Mouse (Mus musculus): ENCODE results near the gene Pcbp4.

Gene Pcbp4

DNA sequence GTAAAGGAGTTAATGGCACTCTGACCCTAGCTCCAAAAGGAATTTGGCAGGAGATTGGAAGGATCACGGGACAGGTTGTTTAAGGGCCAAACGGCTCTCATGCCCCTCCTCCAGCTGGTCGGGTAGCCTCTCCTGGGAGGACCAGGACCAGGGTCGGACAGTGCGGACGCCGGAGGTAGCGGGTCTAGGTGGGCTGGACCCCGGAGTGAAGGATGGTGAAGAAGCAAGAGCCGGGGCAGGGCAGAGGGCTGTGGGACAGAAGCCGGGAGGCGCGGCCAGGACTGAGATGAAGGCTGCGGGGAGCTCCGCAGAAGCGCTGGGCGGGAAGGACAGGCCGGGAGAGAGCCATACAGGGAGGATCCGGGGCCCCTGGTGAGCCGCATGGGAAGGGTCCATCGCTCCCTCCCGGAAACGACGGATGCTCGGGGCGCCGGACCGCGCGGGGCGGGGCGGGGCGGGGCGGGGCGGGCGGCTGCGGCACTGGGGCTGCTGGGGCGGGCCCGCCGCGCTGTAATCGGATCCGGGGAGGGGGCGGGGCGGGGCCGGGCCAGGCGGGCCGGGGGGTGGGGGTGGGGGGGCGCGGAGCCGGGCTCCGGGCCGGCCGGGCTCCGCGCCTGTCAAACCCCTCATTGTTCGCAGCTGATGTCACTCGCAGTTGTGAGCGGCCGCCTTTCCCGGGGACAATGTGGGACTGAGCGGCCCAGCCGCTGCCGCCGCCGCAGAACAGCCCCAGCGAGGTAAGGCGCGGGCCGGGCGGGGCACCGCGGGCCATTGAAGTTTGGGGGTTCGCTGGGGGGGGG, at the start of gene Pcbp4:
TSS of gene Pcbp4 (plus strand) at position 21 of the 800 bp plus-strand sequence.
- DNase-seq (ENCODE audit: low read depth), result peak; percentile 88

DNA sequence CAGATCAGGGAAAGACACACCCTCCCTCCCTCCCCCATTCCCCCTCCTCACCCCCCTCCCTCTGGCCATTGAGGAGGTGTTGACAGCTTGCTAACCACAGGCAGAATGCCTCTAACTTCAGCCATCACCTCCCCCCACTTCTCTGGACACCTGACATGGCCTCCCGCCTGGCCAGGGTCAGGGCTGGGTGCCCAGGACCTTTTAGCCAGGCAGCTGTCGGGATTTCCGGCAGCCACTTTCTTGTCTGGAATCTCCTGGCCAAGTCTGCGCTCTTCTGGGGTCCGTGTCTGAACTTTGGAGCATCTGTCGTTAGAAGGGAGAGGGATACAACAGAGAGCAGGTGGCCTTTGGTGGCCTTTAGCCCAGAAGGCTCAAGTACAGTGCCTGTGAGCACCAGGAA, 47.8 kb upstream of the Pcbp4 start:
- DNase-seq (ENCODE audit: low read depth), result peak; percentile 88

DNA sequence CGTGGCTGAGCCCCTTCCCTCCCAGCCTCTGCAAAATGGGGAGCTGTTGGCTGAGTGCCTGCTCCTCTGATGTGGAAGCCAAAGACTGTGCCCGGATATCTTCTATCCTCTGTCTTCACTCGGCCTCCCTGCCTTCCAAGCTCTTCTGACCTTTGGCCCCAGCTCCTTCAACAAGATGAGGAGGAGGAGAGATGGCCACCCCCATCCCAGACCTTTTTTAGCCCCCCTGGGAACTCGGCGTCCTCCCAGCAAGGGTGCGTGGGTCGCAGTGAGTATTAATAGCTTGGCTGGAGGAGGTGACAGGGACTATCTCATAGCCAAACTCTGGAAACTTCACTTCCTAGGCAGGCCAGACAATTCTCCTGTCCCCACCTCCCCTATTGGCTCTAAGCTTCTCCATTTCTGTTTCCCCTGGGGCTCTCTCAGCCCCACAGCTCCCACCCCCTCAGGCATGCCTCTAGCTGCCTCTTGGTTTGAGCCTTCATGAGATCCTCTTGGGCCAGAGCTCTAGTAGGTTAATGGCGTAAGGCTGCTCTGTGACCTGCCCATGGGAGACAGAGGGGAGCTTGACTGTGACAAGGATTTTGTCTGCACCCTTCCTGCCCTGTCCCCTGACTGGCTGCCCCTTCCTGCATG, 46.5 kb upstream of the Pcbp4 start:
- no peak for DNase-seq (ENCODE audit: low read depth)

DNA sequence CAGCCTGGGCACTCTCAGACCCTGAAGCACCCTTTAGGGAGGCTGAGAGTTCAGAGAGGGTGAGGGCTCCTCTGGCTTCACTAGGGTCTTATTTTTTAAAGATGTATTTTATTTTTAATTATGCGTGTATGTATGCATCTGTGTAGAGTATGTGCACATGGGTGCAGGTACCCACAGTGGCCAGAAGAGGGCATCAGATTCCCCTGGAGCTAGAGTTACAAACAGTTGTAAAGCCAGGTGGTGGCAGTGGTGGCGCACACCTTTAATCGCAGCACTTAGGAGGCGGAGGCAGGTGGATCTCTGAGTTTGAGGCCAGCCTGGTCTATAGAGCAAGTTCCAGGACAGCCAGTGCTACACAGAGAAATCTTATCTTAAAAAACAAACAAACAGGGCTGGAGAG, 44.0 kb upstream of the Pcbp4 start:
- no peak for DNase-seq (ENCODE audit: low read depth)

DNA sequence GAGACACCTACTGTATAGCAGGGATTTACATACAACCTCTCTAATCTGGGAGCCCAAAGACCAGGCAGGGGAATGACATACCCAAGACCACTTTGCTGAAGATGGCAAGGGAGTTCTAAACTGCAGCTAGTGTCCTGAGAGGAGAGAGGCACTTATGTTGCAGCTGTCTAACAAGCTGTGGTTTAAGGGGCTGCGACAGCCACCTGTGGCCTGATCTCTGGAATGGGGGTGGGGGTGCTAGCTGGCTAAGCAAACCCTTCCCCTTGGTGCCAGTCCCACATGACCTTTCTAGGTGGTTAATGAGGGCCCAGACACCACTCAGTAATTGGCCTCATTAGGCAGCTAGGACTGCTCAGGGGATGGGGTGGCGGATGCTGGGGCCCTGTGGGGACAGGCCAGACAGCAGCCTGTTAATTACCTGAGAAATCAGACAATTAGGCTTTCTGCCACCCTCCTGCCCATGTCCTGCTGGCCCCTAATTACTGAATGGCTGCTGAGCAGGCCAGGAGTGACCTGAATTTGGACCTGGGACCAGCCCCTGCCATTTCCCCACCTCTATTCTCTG, 42.9 kb upstream of the Pcbp4 start:
- no peak for DNase-seq (ENCODE audit: low read depth)

DNA sequence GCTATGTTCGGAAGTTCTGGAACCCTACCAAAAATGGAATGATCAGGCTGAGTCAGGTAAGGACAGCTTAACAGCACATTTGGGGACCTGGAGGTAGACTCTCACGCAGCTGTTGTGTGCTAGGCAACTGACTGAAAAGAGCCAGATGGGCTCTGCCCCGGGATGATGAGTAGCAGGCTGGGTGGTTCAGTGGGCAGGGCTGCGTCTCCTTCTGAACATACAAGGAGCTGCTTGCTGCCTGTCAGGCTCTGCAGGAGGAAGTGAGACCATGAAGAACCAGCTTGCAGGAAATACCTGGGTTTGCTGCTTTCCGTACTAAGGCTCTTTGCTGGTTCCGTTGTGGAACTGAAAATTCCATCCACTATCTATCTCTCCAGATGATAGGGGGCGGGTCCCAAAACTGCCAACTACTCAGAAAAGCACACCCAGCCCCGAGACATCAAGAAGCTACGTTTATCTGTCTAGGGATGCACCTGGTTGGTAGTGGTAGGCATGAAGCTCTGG, 41.9 kb upstream of the Pcbp4 start:
- no peak for DNase-seq (ENCODE audit: low read depth)

DNA sequence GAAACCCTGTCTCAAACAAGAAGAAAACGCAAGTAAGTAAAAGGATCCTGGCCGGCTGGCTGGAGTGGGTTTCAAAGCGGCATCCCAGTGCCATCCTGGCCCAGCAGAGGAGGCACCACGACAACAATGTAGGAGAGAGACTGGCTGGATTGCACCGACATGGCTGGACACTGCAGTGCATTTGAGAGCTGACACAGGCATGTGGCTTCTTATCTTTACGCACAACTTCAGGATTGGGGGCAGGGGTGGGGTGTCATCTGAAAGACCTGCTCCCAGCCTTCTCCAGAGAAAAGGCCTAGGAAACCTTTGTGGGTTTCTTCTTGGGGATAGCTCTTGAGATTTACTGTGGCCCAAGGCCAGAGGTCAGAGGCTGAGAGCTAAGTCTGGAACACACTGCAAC, 41.4 kb upstream of the Pcbp4 start:
- no peak for DNase-seq (ENCODE audit: low read depth)

DNA sequence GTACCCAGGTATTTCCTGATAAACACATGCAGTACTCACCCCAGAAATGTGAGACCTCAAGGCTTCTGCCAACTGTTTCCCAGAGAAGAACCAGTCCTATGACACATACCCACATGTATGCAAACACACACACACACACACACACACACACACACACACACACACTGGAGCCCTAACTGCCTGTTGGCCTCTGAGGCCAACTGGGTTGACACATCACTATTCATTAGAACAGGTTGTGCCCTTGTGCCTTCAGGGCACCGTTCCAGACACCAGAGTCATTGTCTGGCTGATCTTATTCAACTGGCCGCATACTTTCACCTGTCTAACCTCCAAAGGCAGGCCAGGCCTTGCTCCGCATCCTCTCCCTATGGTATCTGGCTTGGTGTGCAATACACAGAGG, 40.9 kb upstream of the Pcbp4 start:
- peak; percentile 66 for DNase-seq (ENCODE audit: low read depth)

DNA sequence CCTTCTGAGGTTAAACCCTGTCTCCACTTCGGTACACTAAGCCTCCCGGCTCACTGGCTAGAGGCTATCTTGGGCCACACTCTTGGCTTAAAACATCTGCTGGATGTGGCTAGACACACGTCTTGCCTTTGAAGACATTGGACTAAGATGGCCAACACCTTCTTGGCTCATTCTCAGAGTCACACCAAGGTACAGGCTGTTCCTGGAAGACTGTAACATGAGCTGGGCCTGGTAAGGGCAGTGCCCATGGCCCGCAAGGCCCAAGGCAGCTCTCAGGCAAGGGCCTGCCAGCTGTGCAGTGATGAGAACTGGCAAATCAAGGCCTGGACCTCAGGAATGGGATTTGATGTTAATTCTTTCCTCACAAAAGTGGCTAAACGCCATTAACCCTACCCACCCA, 39.5 kb upstream of the Pcbp4 start:
- no peak for DNase-seq (ENCODE audit: low read depth)

DNA sequence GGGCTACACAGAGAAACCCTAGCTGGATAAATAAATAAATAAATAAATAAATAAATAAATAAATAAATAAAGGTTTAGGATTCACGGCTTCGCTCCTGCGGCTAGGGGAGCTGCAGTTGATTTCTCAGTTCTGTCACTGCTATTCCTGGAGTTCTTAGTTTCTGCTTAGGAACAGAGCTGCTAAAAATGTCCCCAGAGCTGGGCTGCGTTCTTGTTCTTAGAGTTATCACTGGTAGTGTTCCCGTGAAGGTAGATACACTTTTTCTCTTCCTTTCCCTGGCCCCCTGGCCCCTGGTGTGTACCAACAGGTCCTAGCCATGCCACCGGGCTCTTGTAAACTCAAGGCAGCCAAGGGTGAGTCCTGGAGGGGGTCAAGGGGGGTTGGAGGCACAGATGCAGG, 36.3 kb upstream of the Pcbp4 start:
- DNase-seq (ENCODE audit: low read depth), result no peak

DNA sequence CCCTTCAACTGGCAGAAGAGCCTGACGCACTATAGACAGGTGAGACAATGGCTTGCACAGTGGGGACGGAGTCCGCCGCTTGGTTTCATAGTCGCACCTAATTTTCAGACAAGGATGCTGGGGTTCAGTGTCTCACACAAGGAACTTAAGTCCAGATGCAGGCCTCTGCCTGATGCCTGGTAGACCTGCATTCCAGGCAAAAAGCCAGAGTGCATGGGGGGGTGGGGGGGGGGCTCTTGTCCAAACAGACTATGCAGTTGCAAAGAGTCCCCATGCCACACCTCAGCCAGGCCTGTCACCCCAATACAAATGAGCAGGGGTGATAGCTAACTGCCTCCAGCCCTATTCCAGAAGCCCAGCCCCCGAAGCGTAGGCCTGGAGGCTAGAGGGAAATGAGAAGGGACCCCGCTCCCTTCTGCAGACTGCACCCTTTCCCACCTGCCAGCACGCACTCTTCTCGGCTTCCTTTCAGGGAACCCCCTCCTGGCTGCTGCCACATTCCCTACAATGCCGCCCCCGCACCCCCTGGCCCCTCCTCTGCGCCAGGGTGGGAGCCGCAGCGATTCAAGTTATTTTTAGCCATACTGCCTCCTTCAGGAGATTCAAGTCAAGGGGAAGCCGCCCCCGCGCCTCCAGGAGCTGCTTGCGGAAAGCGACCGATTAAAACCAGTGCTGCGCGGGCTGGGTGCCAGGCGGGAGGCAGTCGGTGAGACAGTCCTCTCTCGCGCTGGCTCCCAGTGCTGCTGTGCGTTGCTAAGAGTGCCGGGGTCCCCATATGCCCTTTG, 35.1 kb upstream of the Pcbp4 start:
- peak; percentile 94 for DNase-seq (ENCODE audit: low read depth)

DNA sequence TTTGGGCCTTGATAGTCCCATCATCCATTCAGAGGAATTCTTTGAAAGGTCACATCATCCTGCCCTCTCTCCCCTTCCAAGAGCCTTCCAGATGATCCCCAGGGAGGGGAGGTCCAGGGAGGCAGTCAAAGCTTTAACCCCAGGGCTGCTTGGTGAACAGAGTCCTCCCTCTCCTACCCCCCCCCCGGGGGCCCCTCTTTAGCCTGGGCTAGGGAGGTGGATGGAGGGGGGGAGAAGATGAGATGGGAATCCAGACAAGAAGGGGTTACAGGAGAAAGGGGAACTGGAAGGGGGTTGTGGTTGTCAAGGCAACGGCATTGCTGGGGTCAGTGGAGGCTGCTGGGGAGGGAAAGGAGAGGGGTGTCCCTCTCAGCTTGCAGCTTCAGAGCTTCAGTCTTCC, 32.5 kb upstream of the Pcbp4 start:
- no peak for DNase-seq (ENCODE audit: low read depth)

DNA sequence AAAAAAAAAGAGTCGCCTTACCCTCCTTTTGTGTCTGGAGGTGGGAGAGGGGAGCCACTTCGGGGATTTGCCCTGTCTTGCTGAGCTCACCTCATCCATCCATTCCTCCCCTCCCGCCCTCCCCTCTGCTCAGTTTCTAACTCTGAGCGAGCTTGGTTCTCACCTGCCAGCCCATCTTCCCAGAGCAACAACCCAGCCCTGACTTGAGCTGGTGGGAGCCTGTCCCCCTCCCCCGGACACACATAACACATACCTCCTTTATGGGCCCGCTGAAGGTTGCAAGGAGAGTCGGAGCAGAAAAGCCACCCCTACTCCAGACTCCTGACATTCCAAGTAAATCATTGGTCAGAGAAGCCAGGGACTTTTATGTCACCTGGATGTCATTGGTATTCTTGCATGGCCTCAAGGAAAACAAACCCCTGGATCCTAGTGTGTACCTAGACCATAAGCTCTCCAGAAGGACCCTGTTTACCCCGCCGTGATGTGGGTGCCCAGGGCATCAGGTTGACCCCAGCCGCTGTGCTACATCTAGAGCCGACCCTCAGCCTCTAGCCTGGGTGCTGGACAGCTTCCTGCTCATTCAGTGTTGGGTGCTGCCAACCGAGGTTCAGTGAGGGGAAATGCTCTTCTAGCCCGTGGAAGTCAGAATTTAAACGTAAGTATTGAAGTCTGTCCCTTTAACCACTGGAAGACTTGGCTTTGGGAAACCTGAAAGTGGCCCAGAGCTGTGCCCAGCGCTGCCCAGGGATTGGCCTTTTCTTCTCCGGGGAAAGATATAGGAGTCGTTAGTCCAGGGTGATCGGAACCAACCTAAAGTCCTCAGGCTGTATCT, 31.8 kb upstream of the Pcbp4 start:
- DNase-seq (ENCODE audit: low read depth), result no peak

DNA sequence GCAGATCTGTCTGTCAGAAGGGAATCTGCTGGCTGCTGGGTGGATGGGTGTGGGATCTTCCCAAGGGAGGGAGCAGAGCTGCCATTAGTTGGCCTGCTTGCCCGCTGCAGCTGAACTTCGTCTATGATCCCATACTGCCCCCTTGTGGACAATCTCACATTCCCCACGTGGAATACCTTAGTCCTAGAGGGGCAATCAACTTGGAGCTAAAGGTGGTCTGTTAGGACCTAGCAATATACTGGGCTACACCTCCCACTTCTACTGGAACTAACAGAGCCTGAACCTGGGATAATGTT, 31.3 kb upstream of the Pcbp4 start:
- DNase-seq (ENCODE audit: low read depth), result peak; percentile 93

DNA sequence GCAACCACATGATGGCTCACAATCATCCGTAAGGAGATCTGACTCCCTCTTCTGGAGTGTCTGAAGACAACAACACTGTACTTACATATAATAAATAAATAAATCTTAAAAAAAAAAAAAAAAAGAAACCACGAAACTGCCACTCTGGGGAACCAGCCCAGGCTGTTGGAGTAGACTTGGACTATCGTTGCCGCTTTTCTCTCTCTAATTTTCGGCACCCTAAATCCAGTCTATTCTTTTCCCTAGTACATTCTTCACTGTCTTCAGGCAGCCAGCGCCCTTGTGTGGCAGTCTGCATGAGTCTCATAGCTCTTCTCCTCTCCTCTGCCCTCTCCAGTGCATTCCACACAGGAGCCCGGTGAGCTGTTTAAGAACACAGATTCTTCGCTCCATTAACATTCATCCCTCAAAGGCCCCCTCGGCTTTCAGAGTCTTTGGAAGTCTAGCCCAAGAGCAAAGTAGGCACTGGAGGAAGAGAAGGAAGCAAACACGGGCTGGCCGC, 24.3 kb upstream of the Pcbp4 start:
- DNase-seq (ENCODE audit: low read depth), result no peak

DNA sequence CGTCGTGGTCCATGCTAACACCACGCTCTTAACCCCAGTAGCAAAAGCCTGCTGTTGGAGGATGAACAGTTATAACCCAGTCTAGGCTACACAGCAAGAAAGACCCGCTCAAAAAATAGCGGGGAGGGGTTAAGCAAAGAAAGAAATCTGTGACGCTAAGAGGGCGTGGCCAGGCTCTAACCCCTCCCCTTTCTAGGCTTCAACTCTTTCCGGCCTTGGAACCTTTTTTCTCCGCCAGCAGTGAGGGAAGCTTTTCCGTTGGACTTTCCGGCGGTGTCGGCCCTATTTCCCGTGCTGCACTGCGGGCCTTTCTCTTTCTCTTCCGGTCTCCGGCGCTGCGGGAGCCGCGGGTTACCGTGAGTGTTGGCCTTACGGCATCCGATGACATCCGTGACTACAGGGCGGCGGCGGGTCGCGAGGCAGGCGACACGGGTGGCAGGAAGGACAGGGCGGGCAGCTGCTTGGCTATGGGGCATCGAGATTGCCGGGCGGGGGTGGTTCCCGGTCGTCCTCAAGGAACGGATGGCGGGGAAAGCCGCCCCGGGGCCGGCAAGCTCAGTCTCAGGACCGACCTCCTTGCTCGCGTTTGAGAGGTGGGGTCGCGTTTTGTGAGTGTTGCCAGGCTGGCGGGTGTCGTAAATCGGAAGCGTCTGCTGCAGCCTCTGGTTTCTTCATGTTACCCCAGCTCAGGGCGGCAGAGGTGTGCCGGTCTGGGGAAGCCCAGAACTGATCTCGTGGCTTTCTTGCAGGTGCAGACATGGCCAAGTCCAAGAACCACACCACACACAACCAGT, 23.7 kb upstream of the Pcbp4 start, which contains the start of gene Rpl29:
TSS of gene Rpl29 (plus strand) at position 234 of the 794 bp plus-strand sequence.
- DNase-seq (ENCODE audit: low read depth), result peak; percentile 97

DNA sequence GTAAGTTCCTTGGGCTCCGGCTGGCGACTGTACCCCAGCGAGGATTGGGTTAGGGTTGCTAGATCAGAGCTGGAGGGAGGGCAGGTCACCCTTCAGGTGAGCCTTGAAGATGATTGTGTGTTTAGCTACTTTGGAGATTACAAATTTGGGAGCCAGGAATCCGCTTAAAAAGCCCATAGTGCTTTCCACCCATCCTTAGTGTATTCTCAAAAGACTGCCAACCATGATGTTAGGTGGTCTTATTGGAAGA, 23.2 kb upstream of the Pcbp4 start:
- no peak for DNase-seq (ENCODE audit: low read depth)

DNA sequence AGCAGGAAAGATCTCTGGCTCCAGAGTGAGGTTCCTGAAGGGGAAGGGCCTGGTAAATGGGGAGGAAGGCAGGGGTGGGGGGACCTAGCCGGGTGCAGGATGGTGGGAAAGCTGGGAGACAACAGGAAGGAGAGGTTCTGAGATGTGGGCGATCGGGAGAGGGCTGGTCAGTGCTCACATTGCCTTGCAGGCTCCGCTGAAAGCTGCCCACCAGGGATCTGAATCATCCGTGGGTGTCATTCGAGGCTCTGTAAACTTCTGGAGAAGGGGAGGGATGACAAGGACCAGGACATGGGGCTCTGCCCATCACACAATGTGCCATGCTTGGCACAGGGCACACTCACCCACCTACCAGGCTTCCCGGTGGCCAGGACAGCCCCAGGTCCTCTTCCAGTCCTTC, 19.7 kb upstream of the Pcbp4 start:
- no peak for DNase-seq (ENCODE audit: low read depth)

DNA sequence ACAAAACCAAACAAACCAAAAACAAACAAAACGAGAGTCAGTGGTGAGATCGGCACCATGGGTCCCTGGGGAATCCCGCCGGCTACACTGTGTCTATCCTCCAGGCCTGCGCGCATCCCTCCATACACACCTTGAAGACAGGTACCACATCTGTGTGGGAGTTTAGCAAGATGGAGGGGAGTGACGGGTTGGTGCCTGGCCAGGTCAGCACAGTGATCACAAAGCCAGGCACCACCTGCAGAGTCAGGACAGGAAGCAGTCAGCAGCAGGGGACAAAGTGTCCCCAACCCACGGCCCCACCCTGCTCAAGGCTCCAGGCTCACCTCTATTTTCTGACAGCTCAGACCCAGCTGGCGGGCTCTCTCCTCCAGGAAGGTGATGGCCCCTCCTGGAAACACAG, 16.5 kb upstream of the Pcbp4 start:
- no peak for DNase-seq (ENCODE audit: low read depth)

DNA sequence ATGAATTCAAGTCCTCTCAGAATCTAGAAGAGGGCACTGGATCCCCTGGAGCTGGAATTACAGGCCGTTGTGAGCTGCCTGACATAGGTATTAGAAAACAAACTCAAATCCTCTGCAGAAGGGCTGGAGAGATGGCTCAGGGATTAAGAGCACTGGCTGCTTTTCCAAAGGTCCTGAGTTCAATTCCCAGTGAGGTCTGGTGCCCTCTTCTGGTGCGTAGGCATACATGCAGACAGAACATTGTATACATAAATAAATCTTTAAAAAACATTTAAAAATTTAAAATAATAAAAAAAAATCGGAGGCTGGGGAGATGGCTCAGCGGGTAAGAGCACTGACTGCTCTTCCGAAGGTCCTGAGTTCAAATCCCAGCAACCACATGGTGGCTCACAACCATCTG, 10.4 kb upstream of the Pcbp4 start:
- DNase-seq (ENCODE audit: low read depth), result no peak

DNA sequence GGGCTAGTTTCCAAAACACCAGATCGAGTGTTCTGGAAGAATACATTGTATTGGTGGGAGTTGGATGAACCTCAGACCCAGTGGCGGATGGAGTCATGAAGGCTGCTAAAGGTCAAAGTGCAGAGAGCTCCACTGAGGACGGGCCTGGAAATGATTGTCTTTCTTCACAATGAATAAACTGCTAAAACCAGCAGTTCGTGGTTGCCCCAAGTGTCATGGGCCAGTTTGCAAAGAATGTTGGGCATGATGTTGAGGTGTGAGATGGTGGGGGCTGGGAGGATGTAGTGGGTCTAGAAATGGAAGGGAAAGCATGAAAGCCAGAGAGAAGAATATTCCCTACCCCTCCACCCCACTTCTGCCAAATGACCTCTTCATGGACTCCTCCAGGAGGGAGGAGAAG, 8.3 kb upstream of the Pcbp4 start:
- DNase-seq (ENCODE audit: low read depth), result no peak

Measured in NIH3T3 (cell line).